Mouse (Mus musculus) limb, embryonic 10.5 days (tissue): ENCODE results near the gene Rap1gap2. TPM values are rescaled to one million over a fixed set of nuclear protein-coding genes. Genes with fewer than 3 reads are reported as not detected.

Experiments used
- DNase-seq: peaks from one replicate; pipeline ENCODE4 v3.0.0-alpha.2; 2017; ENCODE audit warnings: low spot score
- H3K27ac ChIP-seq: fragments of 300-500 bp; sonication (generic); 2 replicates; pipeline ENCODE4 v1.5.1; 2016; ENCODE audit warnings: mild to moderate bottlenecking
- H3K27me3 ChIP-seq: fragments of 300-500 bp; sonication (generic); 2 replicates; pipeline ENCODE4 v1.6.1; 2016; ENCODE audit warnings: low read depth, mild to moderate bottlenecking; ENCODE audit not compliant: poor library complexity, severe bottlenecking
- H3K36me3 ChIP-seq: fragments of 300-500 bp; sonication (generic); 2 replicates; pipeline ENCODE4 v1.6.1; 2016; ENCODE audit warnings: mild to moderate bottlenecking, moderate library complexity
- H3K4me1 ChIP-seq: fragments of 300-500 bp; sonication (generic); 2 replicates; pipeline ENCODE4 v1.6.1; 2016
- H3K4me3 ChIP-seq: fragments of 300-500 bp; sonication (generic); 2 replicates; pipeline ENCODE4 v1.5.1; 2016; ENCODE audit warnings: mild to moderate bottlenecking, moderate library complexity
- H3K9me3 ChIP-seq: fragments of 300-500 bp; sonication (generic); replicated peaks from 2 replicates; pipeline ENCODE4 v1.6.1; 2016; ENCODE audit warnings: mild to moderate bottlenecking
- WGBS: fragments of 180-500 bp; shearing (Covaris S2); methylation state at CpG from one replicate; pipeline ENCODE4 v1.1.7; 2016; 5-methylcytosine and 5-hydroxymethylcytosine counted together
- polyA plus RNA-seq: library from polyadenylated mRNA; unstranded; fragments of >200 nt; fragmentation: Nextera tagmentation; extraction: Ambion mirVana; gene quantifications from 2 replicates; pipeline ENCODE4 v1.2.1, GENCODE M21; 2016

Rap1gap2 gene
- polyA plus RNA-seq, 1 experiment from 2014 or later: 0.34 TPM

DNA sequence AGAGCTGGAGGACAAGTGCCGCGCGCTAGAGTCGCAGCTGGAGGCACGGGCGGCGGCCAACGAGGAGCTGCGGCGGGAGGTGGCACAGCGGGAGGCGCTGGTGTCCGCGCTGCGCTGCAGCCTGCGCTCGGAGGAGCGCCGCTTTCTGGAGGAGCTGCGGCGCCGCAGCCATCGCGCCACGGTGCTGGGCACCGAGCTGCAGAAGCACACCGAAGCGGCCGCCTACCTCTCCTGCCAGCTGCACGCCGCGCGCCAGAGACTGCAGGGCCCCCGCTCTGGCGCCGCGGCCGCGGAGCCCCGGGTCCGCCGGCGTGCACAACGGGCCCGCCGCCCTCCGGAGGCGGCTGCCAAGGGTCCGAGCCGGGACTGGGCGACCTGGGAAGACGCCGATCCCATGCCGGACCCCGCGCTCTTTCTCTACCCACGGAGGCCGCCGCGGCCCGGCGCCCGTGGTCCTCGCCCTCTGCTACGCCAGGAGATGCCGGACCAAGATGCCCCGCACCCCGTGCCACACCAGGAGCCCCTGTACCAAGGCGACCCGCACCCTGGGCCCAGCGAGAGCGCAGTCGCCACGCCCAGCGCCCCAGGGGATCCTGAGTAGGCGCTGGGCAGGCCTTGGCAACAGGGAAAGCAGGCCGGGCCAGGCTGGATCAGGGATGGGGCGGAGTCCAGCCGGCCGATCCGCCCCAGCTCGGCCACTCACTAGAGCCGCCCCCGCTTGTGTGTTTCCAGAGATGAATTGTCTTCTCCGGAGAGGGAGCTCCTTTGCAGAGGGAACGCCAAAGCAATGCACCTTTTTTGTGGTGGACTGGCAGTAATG lies 27.5 kb upstream of the Rap1gap2 start:
- Histone ChIP-seq H3K4me1 (peaks cover 24% of the 10 kb centered on the region), H3K36me3 (no peaks in the 10 kb centered on the region), H3K27me3 (peaks cover 53% of the 10 kb centered on the region), H3K4me3 (peak overlapping the region; percentile 85), H3K27ac (peak overlapping the region; percentile 87), H3K9me3 (no peaks in the 10 kb centered on the region)
- DNase-seq: peak; percentile 83
- whole genome bisulfite sequencing: under 1% methylated on average over 74 of the region's 86 CpGs

DNA sequence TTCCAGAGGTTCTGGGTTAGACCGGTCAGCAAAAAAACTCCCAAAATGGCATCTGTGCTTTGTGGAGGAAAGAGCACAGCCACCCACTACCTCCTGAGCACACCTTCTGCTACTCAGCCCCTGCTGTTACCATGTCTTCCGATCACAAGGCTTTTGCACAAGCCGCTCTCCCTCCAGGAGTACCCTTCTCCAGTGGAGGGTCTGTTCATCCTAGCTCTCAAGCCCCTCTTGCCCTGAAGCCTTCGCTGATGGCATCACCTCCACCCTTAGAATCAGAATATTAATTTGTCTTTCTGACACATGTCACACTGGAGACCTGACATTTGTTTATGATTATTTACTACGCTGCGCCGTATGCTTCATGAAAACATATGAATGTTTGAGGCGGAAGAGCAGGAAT lies 26.8 kb upstream of the Rap1gap2 start:
- DNase-seq: no peak
- H3K27ac ChIP-seq: no peak overlapping the region
- peaks cover 53% of the 10 kb centered on the region for H3K27me3 ChIP-seq
- no peaks in the 10 kb centered on the region for H3K9me3 ChIP-seq
- H3K4me3 ChIP-seq: peak overlapping the region; percentile 85
- peaks cover 24% of the 10 kb centered on the region for H3K4me1 ChIP-seq
- no peaks in the 10 kb centered on the region for H3K36me3 ChIP-seq
- 27% methylated on average over 8 of the region's 8 CpGs for WGBS

DNA sequence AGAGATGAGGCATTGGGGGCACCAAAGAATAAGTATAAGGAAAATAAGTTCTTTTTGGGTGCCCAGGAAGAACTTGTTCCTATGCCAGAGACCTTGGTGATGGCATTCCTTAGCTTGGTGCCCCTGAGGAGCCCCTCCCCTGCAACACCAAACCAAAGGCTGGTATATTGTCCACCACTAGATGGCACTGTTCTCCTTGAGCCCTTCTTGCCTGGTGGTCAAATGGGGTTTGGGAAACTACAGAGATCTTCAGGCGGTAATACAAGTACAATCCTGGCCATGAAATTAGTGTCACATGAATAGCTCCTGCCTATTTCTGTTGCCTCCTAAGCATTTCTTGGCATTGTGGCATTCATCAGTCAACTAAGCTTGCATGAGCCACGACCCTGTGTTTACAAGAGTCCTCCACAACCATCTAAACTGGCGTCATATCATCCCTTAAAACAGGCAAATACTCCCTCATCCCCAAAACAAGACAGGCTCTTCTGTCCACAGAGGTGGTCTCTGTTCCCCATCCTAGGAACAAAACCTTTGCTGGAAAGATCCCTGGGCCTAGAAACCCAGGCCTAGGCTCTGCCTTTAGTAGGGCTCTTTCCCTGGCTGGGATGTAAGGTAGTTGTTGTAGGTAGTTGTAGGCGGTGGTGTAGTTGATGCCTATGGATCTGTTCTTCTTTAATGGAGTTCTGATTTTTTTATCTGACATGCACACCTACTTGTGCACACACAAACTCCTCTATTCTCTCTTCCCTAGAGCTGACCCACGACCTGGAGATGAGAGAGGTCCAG lies 24.0 kb upstream of the Rap1gap2 start:
- H3K9me3 ChIP-seq: no peaks in the 10 kb centered on the region
- H3K36me3 ChIP-seq: no peaks in the 10 kb centered on the region
- no peak overlapping the region for H3K4me3 ChIP-seq
- peaks cover 32% of the 10 kb centered on the region for H3K27me3 ChIP-seq
- peaks cover 24% of the 10 kb centered on the region for H3K4me1 ChIP-seq
- peak; percentile 74 for DNase-seq
- no peak overlapping the region for H3K27ac ChIP-seq
- 59% methylated on average over 5 of the region's 5 CpGs for WGBS

DNA sequence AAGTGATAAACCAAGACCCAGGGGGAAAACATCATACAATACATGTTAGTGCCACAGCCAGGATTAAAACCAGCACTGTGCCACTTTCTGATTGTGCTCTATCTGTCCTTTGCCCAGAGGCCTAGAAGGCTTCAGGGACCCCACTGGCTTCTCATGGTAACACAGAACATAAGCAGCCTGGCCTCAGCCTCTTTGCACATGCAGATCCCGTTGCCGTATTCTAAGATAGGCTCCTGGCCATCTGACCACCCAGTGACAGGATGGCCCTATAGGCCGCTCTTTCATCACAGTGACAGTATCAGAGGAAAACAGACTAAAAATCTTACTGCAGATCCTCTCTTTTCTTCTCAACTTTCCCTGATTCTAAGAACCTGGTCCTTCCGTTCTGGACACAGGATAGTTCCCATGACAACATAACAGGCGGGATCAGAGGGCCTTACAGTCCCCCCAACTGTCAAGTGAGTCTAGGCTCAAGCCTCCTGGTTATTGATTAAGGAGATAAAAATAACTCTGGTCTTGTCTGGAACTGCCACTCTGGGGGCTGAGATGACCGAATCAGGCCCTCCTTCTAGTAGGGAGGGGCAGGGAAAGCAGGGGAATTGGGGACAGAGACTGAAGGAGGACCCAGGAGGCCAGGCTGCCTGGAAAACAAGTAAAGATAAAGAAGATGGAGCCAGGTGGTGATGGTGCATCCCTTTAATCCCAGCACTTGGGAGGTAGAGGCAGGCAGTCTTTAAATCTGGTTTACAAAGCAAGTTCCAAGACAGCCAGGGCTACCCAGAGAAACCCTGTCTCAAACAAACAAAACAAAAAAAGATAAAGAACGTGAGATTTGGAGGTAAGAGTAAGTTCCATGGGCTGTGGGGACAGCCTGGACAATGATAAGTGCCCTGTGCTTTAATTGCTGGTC lies 21.4 kb upstream of the Rap1gap2 start:
- 81% methylated on average over 7 of the region's 7 CpGs for WGBS
- Histone ChIP-seq H3K36me3 (no peaks in the 10 kb centered on the region), H3K9me3 (no peaks in the 10 kb centered on the region), H3K4me3 (no peak overlapping the region), H3K27ac (no peak overlapping the region), H3K27me3 (peaks cover 13% of the 10 kb centered on the region), H3K4me1 (peaks cover under 1% of the 10 kb centered on the region; the same call in 1 of the 2 replicates)
- no peak for DNase-seq

DNA sequence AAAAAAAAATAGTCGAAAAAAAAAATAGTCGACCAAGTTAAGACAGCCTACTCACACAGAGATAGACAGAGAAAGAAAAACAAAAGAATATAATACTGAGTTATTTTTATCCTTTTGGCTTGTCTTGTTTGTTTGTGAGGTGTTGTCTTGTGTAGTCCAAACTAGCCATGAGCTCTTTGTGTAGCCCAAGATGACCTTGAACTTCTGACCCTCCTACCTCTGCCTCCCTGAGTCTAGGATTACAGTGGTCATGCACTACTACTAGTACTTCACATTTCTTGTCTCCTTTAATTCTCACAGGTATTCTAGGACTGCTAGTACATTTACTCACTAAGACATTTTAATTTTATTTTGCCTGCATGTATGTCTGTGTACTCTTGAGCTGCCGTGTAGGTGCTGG lies 16.8 kb upstream of the Rap1gap2 start:
- no peak overlapping the region for H3K4me3 ChIP-seq
- H3K4me1 ChIP-seq: no peaks in the 10 kb centered on the region
- no peak for DNase-seq
- no peaks in the 10 kb centered on the region for H3K27me3 ChIP-seq
- H3K27ac ChIP-seq: no peak overlapping the region
- no peaks in the 10 kb centered on the region for H3K36me3 ChIP-seq
- WGBS: 80% methylated on average over 3 of the region's 3 CpGs
- no peaks in the 10 kb centered on the region for H3K9me3 ChIP-seq

DNA sequence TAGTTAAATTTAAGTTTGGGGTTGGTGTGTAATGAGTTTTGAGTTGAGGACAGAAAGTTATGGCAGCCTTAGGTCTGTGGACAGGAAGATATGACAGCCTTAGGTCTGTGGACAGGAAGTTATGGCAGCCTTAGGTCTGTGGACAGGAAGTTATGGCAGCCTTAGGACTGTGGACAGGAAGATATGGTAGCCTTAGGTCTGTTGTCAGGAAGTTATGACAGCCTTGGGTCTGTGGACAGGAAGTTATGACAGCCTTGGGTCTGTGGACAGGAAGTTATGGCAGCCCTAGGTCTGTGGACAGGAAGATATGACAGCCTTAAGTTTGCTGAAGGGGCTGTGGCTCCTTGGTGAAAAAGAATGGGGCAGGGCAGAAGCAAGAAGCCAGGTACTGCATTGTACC lies 14.6 kb upstream of the Rap1gap2 start:
- DNase-seq: no peak
- Histone ChIP-seq H3K4me3 (no peak overlapping the region), H3K27me3 (peaks cover 17% of the 10 kb centered on the region), H3K4me1 (no peaks in the 10 kb centered on the region), H3K9me3 (no peaks in the 10 kb centered on the region), H3K36me3 (no peaks in the 10 kb centered on the region), H3K27ac (no peak overlapping the region)

DNA sequence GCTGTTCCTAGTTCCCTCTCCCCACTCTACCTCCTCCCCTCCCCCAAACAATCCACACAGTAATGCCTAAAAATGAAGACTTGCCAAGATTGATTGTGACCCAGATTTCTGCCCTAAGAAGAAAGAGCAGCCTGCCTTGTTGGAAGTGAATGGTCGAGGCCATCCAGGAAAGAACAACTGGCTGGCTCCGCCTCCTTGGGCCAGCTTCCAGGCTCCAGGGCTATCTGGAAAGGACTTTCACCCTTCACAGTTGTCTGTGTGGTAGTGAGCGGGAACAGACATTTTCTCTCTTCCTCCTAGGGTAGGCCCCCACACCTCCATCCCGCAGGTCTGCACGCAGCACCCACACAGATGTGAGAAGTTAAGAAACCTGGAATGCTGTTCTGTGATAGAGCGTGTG lies 13.0 kb upstream of the Rap1gap2 start:
- no peaks in the 10 kb centered on the region for H3K9me3 ChIP-seq
- DNase-seq: no peak
- H3K27ac ChIP-seq: no peak overlapping the region
- H3K4me1 ChIP-seq: peaks cover 11% of the 10 kb centered on the region
- H3K4me3 ChIP-seq: no peak overlapping the region
- 77% methylated on average over 6 of the region's 6 CpGs for WGBS
- peaks cover 34% of the 10 kb centered on the region for H3K27me3 ChIP-seq
- H3K36me3 ChIP-seq: no peaks in the 10 kb centered on the region

DNA sequence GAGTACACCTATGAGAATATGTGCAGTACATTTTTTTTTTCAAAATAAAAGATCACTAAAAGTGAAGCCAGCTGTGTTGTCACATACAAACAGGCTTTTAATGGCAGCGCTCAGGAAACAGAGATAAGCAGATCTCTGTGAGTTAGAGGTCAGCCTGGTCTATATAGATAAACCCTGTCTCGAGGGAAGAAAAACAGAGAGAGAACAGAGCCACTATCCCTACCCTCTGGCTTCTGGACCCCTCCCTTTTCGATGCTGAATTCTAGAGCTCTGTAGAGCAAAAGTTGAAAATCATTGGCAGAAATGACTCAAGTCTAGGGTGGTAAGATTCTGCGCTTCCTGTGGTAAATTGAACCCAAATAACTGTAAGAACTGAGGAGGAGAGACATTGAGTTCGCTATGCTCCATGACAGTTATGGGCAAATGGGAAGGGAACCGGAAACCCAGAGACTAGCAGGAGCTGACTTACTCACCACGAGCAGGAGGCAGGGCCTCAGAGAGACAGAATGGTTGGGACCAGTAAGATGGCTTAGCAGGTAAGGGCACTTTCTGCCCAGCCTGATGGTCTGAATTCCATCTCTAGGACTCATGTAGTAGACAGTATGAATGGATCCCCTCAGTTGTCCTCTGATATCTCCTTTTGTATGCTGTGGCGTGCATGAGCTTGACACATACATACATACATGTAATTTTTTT lies 11.4 kb upstream of the Rap1gap2 start:
- DNase-seq: no peak
- Histone ChIP-seq H3K36me3 (no peaks in the 10 kb centered on the region), H3K9me3 (no peaks in the 10 kb centered on the region), H3K27me3 (peaks cover 41% of the 10 kb centered on the region), H3K4me3 (no peak overlapping the region), H3K4me1 (peaks cover 11% of the 10 kb centered on the region), H3K27ac (no peak overlapping the region)
- 81% methylated on average over 8 of the region's 8 CpGs for WGBS

DNA sequence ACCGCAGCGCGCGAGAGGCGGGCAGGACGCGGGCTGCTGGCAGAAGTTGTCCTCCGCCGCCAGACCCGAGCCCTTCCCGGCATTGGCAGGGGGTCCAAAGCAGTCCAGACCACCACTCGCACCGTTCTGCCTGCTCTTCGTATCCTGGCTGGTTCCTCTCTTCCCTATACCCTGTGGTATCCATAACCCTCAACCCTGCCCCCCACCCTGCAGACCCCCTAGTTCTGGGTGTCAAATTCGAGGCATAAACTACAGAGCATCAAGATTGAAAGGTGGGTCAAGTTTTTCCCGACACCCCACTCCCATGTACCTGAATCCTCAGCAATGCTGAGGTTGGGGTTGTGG lies 9.2 kb upstream of the Rap1gap2 start:
- 4% methylated on average over 16 of the region's 16 CpGs for WGBS

DNA sequence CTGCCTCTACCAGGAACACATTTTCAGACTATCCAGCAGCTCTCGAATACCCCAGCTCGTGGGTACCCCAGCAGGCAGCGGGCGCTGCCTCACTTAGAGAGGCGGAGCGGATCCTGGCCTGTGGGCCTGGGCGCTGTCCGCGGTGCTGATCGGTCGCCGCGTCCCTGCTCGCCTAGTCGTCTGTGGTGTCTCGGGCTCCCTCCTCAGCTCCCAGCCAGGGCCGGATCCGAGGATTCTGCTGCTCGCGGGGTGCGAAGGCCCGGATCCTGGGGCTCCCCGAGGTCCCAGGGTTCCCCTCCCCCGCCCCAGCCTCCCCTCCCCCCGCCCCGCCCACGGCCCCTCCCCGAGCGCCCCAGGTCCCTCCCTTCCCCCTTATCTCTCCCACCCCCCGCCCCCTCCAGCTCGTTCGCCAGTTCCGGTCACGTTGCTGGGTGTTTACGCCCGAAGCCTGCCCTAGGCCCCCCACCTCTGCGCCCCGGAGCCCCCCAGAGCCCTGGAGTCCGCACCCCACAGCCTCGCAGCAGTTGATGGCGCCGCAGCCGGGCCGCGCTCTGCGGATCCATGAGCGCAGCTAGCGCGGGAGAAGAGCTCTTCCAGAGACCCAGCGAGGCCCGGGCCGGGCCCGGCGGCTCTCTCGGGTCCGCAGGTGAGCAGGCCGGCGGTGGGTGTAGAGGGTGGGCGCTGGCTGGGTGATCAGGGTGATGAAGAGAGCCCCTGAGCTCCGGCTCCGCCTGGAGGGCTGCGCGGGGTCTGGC lies 8.7 kb upstream of the Rap1gap2 start, which contains the start of gene Ccdc92b:
TSS of gene Ccdc92b (plus strand) at position 405 of the 755 bp plus-strand sequence.
- peaks cover 11% of the 10 kb centered on the region for H3K4me1 ChIP-seq
- under 1% methylated on average over 57 of the region's 63 CpGs for WGBS
- no peak within 1 kb of the TSS for H3K27ac ChIP-seq
- DNase-seq: peak; percentile 96
- peaks cover 51% of the 10 kb centered on the region for H3K27me3 ChIP-seq
- H3K9me3 ChIP-seq: no peaks in the 10 kb centered on the region
- H3K36me3 ChIP-seq: no peaks in the 10 kb centered on the region
- peak within 1 kb of the TSS; percentile 47 for H3K4me3 ChIP-seq

More for the DNA sequence above, 9.2 kb upstream of the Rap1gap2 start:
- DNase-seq: no peak
- Histone ChIP-seq H3K27ac (no peak overlapping the region), H3K36me3 (no peaks in the 10 kb centered on the region), H3K4me1 (peaks cover 11% of the 10 kb centered on the region), H3K4me3 (peak overlapping the region; percentile 47), H3K9me3 (no peaks in the 10 kb centered on the region), H3K27me3 (peaks cover 46% of the 10 kb centered on the region)

DNA sequence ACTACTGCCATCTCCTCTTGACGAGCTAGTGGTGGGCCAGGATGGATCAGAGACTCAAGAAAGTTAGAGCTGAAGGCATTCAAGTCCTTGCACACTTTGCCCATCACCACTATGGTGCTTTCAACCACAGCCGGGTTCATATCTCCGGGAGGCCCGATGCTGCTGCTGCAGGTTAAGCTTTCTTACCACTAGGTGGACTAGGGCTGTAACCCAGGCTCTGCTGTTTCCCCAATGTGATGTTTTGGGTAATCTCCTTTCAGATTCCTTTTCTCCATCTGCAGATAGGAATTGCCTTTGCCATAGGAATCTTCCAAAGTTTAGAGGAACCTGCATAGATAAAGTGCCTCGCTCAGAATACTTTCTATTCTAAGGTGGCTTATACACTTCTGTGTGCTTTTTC lies 4.9 kb upstream of the Rap1gap2 start:
- no peak for DNase-seq
- WGBS: 60% methylated on average over 5 of the region's 5 CpGs

More for the DNA sequence above, 4.9 kb upstream of the Rap1gap2 start:
- Histone ChIP-seq H3K27me3 (peaks cover 74% of the 10 kb centered on the region), H3K36me3 (no peaks in the 10 kb centered on the region), H3K9me3 (no peaks in the 10 kb centered on the region), H3K4me1 (peaks cover 19% of the 10 kb centered on the region), H3K27ac (no peak overlapping the region), H3K4me3 (no peak overlapping the region)
